Mouse (Mus musculus) neural tube, embryonic 10.5 days (tissue): Measurements from ENCODE around the gene Ugt1a5.

Experiments used
- DNase-seq: peaks from one replicate; pipeline ENCODE4 v3.0.0-alpha.2; 2017; ENCODE audit warnings: low spot score; ENCODE audit errors: extremely low spot score

The Ugt1a5 gene

DNA sequence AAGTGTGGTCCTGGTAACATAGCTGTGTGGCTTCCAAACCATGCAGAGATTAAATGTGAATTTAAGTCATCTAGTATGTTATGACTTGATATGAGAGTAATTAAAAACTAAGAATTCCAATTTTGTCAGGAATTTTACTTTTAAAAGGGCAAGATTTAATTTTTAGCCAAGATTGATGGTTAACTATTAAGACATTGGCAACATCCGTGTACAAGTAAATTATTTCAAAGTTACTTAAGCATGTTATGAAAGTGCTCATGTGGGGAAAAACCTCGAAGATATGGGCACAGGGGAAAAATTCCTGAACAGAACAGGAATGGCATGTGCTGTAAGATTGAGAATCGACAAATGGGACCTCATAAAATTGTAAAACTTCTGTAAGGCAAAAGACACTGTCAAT is 31.6 kb downstream of the Ugt1a5 start:
- no peak for DNase-seq

DNA sequence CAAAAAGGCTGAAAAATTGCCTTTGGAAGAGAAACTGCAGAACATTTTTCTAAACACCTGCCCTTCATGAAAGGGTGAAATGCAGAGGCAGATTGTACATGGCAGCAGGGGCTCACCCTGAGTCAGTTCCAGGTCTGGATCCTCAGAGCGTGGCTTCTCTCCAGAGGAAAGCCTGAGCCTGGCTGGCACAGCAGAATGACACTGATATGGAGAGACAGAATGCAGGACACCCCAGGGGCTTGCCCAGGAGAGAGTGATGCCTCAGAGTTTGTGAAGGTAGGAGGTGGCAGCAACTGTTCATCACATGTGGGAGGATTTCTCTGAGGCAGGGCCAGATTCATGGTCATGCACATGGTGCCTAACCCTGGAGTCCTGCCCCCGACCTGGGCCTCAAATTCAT is 34.2 kb downstream of the Ugt1a5 start:
- DNase-seq: no peak

DNA sequence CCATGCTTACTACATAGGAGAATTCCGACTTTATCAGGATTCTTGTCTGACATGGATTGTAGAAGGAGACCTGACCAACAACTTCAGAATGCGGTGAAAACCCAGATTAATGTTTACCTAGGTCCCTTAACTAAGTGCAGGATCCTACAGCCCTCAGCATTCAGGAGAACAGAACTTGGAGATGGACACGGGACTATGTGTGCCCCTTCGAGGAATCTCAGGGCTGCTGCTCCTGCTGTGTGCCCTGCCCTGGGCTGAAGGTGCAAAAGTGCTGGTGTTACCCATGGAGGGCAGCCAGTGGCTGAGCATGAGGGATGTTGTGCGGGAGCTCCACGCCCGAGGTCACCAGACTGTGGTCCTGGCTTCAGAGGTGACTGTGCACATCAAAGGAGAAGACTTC is 34.6 kb downstream of the Ugt1a5 start, which contains the start of gene Ugt1a2:
Gene Ugt1a2 (plus strand): TSS at position 146 of the 400 bp plus-strand sequence.
- no peak for DNase-seq

DNA sequence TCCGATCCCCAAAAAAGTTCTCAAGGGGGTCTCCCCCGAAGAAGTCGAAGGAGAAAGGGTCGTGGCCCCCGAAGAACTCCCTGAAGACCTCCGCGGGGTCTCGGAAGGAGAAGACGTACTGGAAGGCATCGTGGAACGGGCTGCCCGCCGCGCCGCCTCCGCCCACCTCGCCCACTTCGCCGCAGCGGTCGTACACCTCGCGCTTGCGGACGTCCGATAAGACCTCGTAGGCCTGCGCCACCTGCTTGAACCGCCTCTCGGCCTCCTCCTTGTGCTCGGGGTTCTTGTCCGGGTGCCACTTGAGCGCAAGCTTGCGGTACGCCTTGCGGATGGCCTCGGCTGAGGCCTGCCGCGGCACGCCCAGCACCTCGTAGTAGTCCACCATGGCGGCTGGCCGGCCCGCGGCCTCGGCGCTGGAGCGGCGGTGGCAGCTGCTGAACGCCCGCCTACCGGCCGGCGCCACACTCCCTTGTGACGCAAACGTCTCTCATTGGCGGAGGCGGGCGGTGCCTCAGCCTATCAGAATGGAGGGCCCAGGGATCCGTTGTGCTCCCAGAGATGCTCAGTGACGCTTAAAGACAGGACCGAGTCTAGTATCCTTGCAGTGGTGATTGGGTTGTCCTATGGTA is 39.6 kb downstream of the Ugt1a5 start, which contains the start of gene Dnajb3:
Gene Dnajb3 (minus strand): TSS at position 489 of the 629 bp plus-strand sequence.
- peak; percentile 90 for DNase-seq

DNA sequence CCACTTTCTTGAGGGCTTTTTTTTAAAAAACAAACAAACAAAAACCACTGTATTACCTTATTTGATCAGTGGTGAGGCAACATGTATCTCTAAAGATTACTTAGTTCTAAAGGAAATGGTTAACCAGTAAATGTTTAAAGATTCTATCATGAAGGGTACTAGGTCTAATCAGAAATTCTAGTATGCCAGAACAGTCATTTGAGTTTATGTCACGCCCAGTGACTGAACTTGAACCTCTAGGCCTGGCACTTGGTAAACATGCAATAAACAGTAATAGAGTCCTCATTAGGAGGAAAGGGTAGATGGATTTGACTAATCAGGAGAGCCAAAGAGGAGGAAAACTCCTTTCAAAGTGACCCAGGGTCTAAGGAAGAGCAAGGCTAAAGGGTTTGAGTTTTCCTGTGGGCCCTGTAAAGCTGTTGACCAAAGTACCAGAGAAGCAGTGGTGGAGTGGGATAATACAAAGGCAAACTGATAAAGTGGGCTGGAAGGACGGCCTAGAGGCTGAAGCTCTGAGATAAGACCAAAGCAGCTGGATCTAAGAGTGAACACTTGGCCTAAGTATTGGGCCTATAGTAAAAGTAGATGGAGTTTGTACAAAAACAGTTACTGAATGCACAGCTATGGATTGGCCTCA is 41.1 kb downstream of the Ugt1a5 start:
- DNase-seq: no peak

DNA sequence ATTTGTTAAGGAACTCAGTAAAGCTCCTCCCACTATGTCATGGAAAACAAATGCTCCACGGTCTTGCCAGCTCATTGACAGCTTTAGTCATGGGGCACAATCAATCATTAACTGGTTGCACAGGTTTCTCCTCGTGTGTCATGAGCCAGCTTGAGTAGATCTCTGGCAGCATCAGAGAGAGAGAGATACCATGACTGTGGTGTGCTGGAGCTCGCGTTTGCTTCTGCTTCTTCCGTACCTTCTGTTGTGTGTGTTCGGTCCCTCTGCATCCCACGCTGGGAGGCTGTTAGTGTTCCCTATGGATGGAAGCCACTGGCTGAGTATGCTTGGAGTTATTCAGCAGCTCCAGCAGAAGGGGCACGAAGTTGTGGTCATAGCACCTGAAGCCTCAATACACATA is 46.0 kb downstream of the Ugt1a5 start, which contains the start of gene Ugt1a1:
Gene Ugt1a1 (plus strand): TSS at position 148 of the 400 bp plus-strand sequence.
- DNase-seq: peak; percentile 19

DNA sequence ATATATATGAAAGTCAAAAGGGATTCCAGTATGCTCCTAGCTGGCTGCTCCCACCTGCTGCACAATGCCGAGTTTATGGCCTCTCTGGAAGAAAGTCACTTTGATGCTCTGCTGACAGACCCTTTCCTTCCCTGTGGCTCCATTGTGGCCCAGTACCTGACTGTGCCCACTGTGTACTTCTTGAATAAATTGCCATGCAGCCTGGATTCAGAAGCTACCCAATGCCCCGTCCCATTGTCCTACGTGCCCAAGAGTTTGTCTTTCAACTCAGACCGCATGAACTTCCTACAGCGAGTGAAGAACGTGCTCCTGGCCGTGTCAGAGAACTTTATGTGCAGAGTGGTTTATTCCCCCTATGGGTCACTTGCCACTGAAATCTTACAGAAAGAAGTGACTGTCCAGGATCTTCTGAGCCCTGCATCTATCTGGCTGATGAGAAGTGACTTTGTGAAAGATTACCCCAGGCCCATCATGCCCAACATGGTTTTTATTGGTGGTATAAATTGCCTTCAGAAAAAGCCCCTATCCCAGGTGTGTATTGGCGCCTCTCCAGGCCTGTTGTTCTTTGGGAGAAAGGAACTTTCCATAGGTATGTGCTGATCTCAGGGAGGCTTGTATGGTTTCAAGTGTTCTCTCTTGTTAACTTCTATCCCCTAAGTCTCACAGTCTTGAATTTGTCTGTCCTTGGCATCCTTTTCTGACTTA is 46.7 kb downstream of the Ugt1a5 start:
- DNase-seq: peak; percentile 18

DNA sequence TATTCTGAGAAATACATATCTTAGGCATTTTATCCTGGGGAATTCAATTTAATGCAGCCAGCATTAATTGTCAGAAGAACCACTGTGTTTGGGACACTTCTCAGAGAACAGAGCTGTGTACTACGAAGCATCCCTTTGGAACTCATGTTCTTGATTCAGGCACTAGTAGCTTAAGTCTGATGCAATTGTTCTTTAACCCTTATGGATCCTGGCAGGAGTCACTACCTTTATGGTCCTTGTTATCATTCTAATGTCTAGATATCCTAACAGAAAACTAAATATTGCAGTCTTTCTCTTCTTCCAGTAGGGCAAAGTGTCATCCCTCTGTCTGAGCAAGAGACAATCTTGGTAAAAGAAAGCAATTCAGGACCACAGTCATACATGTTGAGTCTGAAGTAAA is 47.2 kb downstream of the Ugt1a5 start:
- no peak for DNase-seq

DNA sequence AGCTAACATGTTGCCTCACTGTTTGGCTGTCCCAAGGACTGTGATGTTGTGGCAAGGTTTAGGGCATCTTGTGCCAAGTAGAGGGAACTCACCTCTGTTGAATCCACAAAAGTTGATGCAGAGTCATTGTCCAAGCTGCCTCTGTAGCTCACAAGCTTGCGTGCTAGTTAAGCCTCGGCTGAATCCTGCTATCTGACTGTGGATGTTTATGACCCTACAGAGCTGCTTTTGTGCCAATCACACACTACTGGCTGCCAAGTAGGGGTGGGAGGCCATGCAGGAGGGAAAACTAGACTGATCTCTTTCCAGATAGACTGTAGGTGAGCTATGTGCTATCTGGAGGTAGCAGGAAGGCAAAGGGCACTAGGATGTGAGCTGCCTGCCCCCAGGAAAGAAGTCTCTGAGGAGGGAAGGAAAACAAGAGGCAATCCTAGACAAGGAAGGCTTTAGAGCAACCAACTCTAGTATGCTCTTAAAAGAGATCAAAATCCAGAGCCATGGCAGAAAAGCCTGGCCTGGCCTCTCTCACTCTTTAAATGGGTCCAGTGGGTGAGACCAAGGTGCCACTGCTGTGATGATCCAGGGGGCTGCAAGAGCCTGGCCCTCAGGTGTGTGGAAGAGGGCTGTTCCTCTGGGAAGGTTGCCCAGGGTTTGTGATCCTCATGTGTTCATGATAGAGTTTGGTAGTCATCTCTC is 48.1 kb downstream of the Ugt1a5 start:
- DNase-seq: peak; percentile 18

DNA sequence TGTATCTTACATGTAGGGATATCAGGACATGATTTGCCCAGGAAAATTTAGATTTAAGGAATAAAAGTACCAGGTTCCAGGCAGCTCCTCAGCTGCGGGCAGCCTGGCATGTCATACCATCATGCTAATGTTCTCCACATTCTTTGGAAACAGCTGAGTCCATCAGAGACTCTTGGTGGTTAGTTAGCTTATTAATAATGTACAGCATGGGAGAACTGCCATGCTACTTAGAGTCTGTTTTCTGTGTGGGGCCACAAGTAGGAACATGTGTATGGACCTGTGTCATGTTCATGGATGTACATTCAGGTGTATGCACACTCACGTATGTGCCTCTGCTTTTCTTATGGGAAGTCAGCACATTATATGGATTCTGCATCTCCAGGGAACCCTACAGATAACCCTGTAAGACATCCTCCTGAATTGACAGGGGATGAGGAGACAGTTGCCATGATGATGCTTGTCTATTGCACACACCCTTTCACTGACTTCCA is 48.7 kb downstream of the Ugt1a5 start:
- DNase-seq: peak; percentile 17

DNA sequence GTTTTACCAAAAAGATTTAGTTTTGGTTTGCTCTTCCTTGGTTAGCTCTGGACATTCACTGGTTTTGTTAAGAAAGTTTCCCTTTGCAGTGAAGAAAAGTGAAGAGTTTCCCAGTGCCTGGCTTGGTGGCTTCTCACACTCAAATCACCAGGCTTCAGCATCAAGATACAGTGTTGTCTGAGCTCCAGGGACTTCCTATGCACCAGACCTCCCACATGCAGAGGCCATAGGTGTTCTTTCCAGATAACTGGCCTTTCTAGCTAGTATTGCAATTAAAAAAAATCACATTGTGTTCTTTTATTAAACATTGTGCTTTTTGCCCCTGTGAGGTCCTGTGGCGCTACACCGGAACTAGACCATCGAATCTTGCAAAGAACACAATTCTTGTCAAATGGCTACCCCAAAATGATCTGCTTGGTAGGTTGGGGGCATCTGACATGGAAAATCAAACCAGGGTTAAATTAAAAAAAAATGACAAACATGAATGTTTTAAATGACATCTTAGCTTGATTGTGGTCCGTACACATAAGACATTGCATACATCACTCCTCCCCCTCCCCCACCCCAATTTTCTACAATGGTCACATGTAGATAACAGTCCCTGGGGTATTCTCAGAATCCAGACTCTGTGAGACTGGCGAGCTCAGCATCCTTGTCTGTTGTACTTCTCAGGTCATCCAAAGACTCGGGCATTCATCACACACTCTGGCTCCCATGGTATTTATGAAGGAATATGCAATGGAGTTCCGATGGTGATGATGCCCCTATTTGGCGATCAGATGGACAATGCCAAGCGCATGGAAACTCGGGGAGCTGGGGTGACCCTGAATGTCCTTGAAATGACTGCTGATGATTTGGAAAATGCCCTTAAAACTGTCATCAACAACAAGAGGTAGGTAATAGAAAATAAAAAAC is 49.9 kb downstream of the Ugt1a5 start:
- no peak for DNase-seq

DNA sequence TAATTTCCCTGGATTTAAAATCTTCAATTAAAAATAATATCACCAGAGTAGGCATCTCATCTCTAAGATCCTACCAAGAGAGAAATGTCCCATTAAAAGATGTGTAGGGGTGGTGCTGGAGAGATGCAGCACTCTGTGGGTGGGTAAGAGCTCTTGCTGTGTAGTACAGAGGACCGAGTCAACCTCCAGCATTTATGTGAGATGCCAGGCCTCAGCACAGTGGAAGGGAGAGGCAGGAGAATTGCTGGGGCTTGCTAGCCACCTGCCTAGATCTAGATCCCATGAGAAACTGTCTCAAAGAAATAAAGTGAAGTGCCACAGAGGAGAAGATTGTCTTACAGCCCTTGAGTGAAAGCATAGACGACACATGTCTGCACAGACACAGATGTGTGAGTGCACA is 50.7 kb downstream of the Ugt1a5 start:
- peak; percentile 13 for DNase-seq

DNA sequence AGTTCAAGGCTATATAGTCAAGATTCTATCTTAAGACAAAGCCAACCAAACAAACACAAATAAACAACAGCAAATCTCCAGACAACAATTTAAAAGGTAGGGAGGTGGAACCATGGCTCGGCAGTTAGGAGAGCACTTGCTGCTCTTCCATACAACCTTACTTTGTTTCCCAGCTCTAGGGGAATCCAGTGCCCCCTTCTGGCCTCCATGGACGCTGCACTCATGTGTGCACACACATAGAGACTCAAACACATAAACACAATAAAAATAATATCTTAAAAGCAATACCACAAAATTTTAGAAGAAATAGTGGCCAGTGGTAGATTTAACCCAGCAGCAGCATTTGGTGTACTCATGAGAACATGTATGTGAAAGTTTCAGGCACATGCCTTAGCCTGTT is 51.3 kb downstream of the Ugt1a5 start:
- DNase-seq: peak; percentile 34

DNA sequence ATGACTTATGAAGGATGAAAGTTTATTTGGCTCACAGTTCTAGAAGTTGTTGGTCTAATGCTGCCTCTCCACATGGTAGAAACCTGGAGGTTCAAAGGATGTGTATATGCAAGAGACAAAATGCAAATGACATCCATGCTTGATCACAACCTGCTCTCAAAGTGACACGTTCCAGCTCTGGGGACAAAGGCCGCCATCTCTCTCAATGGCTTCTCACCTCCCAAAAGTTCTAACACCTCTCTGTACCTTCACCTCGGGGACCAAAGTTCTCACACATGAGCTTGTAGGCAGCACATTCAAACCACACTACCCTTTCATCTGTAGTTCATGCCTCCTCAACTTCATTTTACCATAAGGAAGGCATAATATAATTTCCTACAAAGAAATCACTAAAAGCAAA is 51.8 kb downstream of the Ugt1a5 start:
- peak; percentile 14 for DNase-seq

DNA sequence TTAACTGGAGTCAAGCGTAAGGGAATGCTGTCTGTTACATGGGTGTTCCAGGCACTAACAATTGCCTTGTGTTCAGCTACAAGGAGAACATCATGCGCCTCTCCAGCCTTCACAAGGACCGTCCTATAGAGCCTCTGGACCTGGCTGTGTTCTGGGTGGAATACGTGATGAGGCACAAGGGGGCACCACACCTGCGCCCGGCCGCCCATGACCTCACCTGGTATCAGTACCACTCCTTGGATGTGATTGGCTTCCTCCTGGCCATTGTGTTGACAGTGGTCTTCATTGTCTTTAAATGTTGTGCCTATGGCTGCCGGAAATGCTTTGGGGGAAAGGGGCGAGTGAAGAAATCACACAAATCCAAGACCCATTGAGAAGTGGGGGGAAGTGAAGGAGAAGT is 52.2 kb downstream of the Ugt1a5 start:
- DNase-seq: peak; percentile 19

DNA sequence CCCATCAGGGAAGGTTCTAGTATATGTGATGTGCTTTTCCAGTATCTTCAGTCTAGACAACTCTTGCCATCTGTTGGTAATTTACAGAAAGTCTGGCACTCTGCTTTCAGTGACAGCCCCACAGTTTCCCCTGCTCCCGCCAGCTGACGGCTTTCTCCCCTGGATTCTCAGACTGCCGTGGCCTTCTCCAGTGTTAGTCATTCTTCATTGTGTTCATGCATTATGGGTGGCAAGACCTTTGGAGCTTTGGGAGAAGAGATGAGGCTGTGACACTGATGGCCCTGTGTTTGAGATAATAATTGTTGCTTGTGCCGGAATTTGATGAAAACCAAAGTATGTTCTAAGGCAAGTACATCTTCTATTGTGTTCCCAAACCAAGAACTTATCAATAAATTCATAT is 52.8 kb downstream of the Ugt1a5 start:
- peak; percentile 14 for DNase-seq

DNA sequence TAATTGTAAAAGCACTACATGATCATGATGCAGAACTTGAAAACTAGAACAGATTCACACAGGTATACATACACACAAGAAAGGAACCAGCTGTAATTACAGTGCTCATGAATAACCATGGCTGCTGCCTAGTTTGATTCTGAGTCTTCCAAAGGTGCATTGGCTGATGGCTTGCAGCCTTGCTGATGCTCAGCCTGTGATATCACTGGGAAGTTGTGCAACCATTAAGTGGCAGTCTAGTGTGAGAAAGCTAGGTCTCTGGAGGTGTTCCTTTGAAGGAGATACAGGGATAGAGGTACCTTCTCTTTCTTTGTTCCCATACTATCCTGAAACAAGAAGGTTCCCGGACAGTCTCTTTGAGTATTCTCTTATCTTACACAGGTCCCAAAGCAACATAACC is 53.2 kb downstream of the Ugt1a5 start:
- no peak for DNase-seq

DNA sequence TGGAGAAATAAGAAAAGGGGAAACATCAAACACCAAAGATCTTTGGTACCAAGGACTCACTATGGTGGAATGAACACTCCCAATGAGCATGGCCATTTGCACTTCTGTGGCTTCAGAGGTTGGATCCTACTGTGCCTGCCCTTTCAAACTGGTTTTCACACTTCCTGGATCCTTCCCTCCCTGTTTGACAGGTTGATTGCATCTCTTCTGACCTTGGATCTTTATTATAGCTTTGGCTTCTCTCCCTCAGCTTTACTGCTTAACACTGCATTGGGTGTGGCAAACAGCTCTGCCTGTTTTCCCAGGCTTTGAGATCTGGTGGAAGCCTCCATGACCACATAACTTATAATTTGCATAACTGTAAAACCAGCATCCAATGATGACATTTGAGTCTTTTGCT is 54.5 kb downstream of the Ugt1a5 start:
- DNase-seq: peak; percentile 17

DNA sequence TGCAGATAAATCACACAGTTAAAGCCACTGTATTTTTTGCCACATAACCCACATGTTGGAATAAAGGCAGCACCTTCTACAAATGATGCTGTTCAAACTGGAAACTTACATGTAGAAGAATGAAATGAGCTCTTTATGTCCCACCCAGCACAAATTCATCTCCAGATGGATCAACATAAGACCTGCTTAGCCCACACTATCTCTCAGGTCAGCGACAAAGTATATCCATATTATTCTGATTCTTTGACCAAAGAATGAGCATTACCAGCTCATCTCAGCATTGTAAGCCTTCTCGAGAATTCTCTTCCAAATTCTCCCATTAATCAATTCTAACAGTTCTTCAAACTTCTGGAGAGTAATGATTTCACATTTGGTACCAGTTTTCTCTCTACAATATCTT is 56.4 kb downstream of the Ugt1a5 start:
- no peak for DNase-seq

DNA sequence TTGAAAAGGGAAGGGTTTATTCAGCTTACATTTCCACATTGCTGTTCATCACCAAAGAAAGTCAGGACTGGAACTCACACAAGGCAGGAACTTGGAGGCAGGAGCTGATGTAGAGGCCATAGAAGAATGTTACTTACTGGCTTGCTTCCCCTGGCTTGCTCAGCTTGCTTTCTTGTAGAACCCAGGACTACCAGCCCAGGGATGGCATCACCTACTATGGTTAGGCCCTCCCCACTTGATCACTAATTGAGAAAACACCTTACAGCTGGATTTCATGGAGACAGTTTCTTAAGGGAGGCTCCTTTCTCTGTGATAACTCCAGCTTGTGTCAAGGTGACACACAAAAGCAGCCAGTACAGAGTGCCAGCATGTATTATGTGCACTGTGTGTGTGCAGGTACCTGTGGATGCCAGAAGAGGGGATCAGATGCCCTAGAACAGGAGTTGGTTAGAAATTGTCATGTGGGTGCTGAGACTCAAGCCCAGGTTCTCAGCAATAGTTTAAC is 57.3 kb downstream of the Ugt1a5 start:
- peak; percentile 17 for DNase-seq
